Mouse (Mus musculus) left cerebral cortex, adult 2 months (tissue): ENCODE data around the gene Hist1h3a. TPM values are rescaled to one million over a fixed set of nuclear protein-coding genes. Genes with fewer than 3 reads are reported as not detected.

Experiments used
- DNase-seq, 2 experiments: peaks; one replicate each; pipeline ENCODE4 v3.0.0; 2021 to 2022; ENCODE audit warnings: low spot score in 2 of 2, mixed read lengths in 1 of 2; ENCODE audit errors: extremely low spot score in 1 of 2
- H3K27ac ChIP-seq: fragments of 200-600 bp; 2 replicates; pipeline ENCODE4 v1.8.1; 2022
- H3K4me3 ChIP-seq: fragments of 200-600 bp; 2 replicates; pipeline ENCODE4 v1.8.1; 2022
- CTCF ChIP-seq: fragments of 200-600 bp; IDR thresholded peaks from 2 replicates; pipeline ENCODE4 v1.8.1; 2022; ENCODE audit warnings: antibody characterized with exemption, mild to moderate bottlenecking, moderate library complexity
- intact Hi-C: fragments of 180-260 bp; cut with DNase I; formaldehyde crosslinking; loops from one replicate; pipeline ENCODE4 v1.15.1; 2025
- total RNA-seq, 2 experiments: library from RNA; stranded (reverse); gene quantifications; 2 replicates each; pipeline ENCODE4 v1.2.3; 2021

Hist1h3a gene
- total RNA-seq, 2 experiments from 2014 or later: 31.1 to 37.0 TPM

- intact Hi-C loops: loop anchor here (2.0 to 10.0 kb wide), 2 partner anchors 163 to 311 kb away; no protein-coding TSS in a partner anchor
- peak within 1 kb of the TSS; percentile 98 for H3K27ac ChIP-seq
- TF ChIP-seq CTCF: peak; percentile 5; the same call in 1 of the 2 replicates
- peak; percentile 81 to 84 for DNase-seq
- peak within 1 kb of the TSS; percentile 55 for H3K4me3 ChIP-seq
These were observed 16.6 kb downstream of the Hist1h3a start, which contains the start of gene Hist1h3c for GRCm38 (mm10) chr13:23745381-23746161. Gene Hist1h3c (minus strand): TSS chr13:23745602.

- DNase-seq: no peak
- TF ChIP-seq CTCF: no peak
- intact Hi-C loops: loop anchor here (10.0 kb wide), 1 partner anchor 310 kb away; no protein-coding TSS in a partner anchor
- H3K27ac ChIP-seq: no peak overlapping the region
- H3K4me3 ChIP-seq: no peak overlapping the region; the same call in 1 of the 2 replicates
These were observed 17.5 kb downstream of the Hist1h3a start for GRCm38 (mm10) chr13:23744421-23745380.

DNA sequence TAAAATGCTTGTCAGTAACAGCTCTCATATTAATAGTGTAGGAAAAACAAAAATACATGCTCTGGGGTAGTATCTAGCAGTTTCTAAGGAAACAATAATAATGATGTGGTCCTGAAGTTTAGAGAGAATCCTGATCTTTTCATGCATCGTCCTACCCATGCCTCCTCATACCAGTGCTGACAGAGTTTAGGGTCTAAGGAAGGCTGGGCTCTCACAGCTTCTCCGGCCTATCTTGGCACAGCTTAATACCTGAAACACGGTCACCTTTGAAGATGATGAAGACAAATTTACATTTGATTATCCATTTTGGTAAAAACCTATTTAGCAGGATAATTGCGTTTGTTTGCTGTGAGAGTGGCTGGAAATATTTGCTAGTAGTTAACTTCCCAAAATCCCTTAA lies 18.2 kb downstream of the Hist1h3a start:
- Histone ChIP-seq H3K27ac (no peak overlapping the region), H3K4me3 (no peak overlapping the region)
- DNase-seq: no peak
- no peak for TF ChIP-seq CTCF
- intact Hi-C loops: loop anchor here (10.0 kb wide), 1 partner anchor 309 kb away; no protein-coding TSS in a partner anchor

DNA sequence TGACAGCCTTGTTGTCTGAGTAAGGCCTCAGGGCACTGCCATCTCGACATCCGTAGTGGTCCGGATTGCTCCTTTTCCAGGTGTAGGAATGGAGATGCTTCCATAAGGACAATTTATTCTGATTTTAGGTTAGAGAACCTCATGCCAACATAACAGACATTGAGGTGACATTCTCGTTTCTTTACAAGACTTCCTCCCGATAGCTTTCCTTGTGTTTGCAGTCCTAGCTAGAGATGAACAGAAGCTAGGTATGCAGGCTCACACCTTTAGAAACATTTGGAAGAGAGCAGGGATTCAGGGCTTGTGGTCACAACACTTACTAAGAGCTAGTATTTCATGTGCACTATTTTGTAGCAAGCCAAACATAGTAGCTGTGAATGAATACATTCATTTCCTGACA lies 19.0 kb downstream of the Hist1h3a start:
- Histone ChIP-seq H3K4me3 (no peak overlapping the region), H3K27ac (no peak overlapping the region)
- intact Hi-C loops: loop anchor here (10.0 kb wide), 1 partner anchor 308 kb away; no protein-coding TSS in a partner anchor
- no peak for DNase-seq
- TF ChIP-seq CTCF: no peak

GRCm38 (mm10) chr13:23742007-23742406 lies 20.2 kb downstream of the Hist1h3a start:
- H3K4me3 ChIP-seq: no peak overlapping the region
- TF ChIP-seq CTCF: no peak
- intact Hi-C loops: loop anchor here (10.0 kb wide), 1 partner anchor 307 kb away; no protein-coding TSS in a partner anchor

GRCm38 (mm10) chr13:23740910-23741309 lies 21.3 kb downstream of the Hist1h3a start:
- no peak overlapping the region for H3K4me3 ChIP-seq
- no peak overlapping the region for H3K27ac ChIP-seq
- no peak for TF ChIP-seq CTCF
- intact Hi-C loops: loop anchor here (10.0 kb wide), 1 partner anchor 306 kb away; no protein-coding TSS in a partner anchor
- DNase-seq: no peak

More at GRCm38 (mm10) chr13:23742007-23742406, 20.2 kb downstream of the Hist1h3a start:
- DNase-seq: no peak
- H3K27ac ChIP-seq: no peak overlapping the region

GRCm38 (mm10) chr13:23740256-23740840 lies 21.8 kb downstream of the Hist1h3a start:
- intact Hi-C loops: loop anchor here (10.0 kb wide), 1 partner anchor 306 kb away; no protein-coding TSS in a partner anchor
- peak overlapping the region; percentile 83 for H3K4me3 ChIP-seq
- TF ChIP-seq CTCF: no peak
- peak overlapping the region; percentile 88 for H3K27ac ChIP-seq
- no peak for DNase-seq

- intact Hi-C loops: loop anchor here (5.0 to 10.0 kb wide), 3 partner anchors 118 to 1698 kb away; partner anchors contain the start of genes Hist1h1e, Hist1h2ag, Hist1h2be and Hist1h2bj
These were observed 22.3 kb downstream of the Hist1h3a start for GRCm38 (mm10) chr13:23739922-23740252.

GRCm38 (mm10) chr13:23739069-23739921 lies 22.9 kb downstream of the Hist1h3a start:
- intact Hi-C loops: loop anchor here (5.0 kb wide), 2 partner anchors 117 to 1697 kb away; partner anchors contain the start of genes Hist1h1e, Hist1h2ag, Hist1h2be and Hist1h2bj
- TF ChIP-seq CTCF: no peak; the same call in 1 of the 2 replicates
- peak; percentile 87 to 92 for DNase-seq
- peak overlapping the region; percentile 93 for H3K27ac ChIP-seq
- peak overlapping the region; percentile 83 for H3K4me3 ChIP-seq

More at GRCm38 (mm10) chr13:23739922-23740252, 22.3 kb downstream of the Hist1h3a start:
- peak overlapping the region; percentile 88 for H3K27ac ChIP-seq
- H3K4me3 ChIP-seq: peak overlapping the region; percentile 83
- no peak for DNase-seq
- TF ChIP-seq CTCF: no peak

- peak; percentile 85 to 87 for DNase-seq
- peak within 1 kb of the TSS; percentile 93 for H3K27ac ChIP-seq
These were observed 23.5 kb downstream of the Hist1h3a start, which contains the start of gene Hist1h1c for GRCm38 (mm10) chr13:23738677-23739068. Gene Hist1h1c (plus strand): TSS chr13:23738808.

More at GRCm38 (mm10) chr13:23738677-23739068, 23.5 kb downstream of the Hist1h3a start, which contains the start of gene Hist1h1c:
- intact Hi-C loops: loop anchor here (5.0 kb wide), 2 partner anchors 116 to 1696 kb away; partner anchors contain the start of genes Hist1h1e, Hist1h2ag, Hist1h2be and Hist1h2bj
- peak within 1 kb of the TSS; percentile 83 for H3K4me3 ChIP-seq
- TF ChIP-seq CTCF: no peak; the same call in 1 of the 2 replicates
